Mouse (Mus musculus) liver, embryonic 14.5 days (tissue): ENCODE results near the gene Synpo2l. TPM values are rescaled to one million over a fixed set of nuclear protein-coding genes. Genes with fewer than 3 reads are reported as not detected.
A peak's percentile ranks its signal among the peaks of the same experiment; 100 is the strongest.

Source experiments
- ATAC-seq: fragments of 200-750 bp; cut with Nextera tagmentation; 2 replicates; pipeline ENCODE4 v1.8.0; 2017; ENCODE audit warnings: moderate number of reproducible peaks, mild to moderate bottlenecking, moderate library complexity; ENCODE audit not compliant: insufficient read depth
- DNase-seq, 3 experiments: peaks; one replicate each; pipeline ENCODE4 v3.0.0-alpha.2; 2012 to 2013; ENCODE audit warnings: low read depth in 3 of 3, low spot score in 3 of 3
- H3K27ac ChIP-seq: fragments of 300-500 bp; sonication (generic); 2 replicates; pipeline ENCODE4 v1.5.1; 2014; ENCODE audit warnings: moderate library complexity, mild to moderate bottlenecking, control low read depth, inconsistent platforms
- H3K27me3 ChIP-seq: fragments of 300-500 bp; sonication (generic); 2 replicates; pipeline ENCODE4 v1.6.1; 2014; ENCODE audit warnings: mild to moderate bottlenecking, low read length, moderate library complexity; ENCODE audit not compliant: control insufficient read depth, insufficient read depth
- H3K36me3 ChIP-seq: fragments of 300-500 bp; sonication (generic); replicated peaks from 2 replicates; pipeline ENCODE4 v1.6.1; 2014; ENCODE audit warnings: low read depth; ENCODE audit not compliant: control insufficient read depth, insufficient read depth
- H3K4me1 ChIP-seq, 2 experiments: fragments of 200-500 bp in 1 of 2; fragments of 300-500 bp in 1 of 2; sonication (generic) in 1 of 2; replicated peaks; 2 replicates each; pipeline ENCODE4 v1.6.1; 2012 to 2014; ENCODE audit warnings: antibody characterized with exemption in 1 of 2, inconsistent platforms in 1 of 2, low read length in 1 of 2; ENCODE audit not compliant: control insufficient read depth in 2 of 2, insufficient read depth in 2 of 2
- H3K4me2 ChIP-seq: fragments of 300-500 bp; sonication (generic); 2 replicates; pipeline ENCODE4 v1.6.1; 2014; ENCODE audit warnings: low read depth, mild to moderate bottlenecking, control low read depth, moderate library complexity
- H3K4me3 ChIP-seq, 2 experiments: fragments of 200-500 bp in 1 of 2; fragments of 300-500 bp in 1 of 2; sonication (generic) in 1 of 2; 2 replicates each; pipeline ENCODE4 v1.5.1; 2012 to 2014; ENCODE audit warnings: low read depth in 2 of 2, low read length in 2 of 2, mild to moderate bottlenecking in 2 of 2, control low read depth in 1 of 2, inconsistent platforms in 1 of 2, moderate library complexity in 1 of 2; ENCODE audit not compliant: insufficient read depth in 1 of 2
- H3K9ac ChIP-seq: fragments of 300-500 bp; sonication (generic); replicated peaks from 2 replicates; pipeline ENCODE4 v1.6.1; 2014; ENCODE audit warnings: mild to moderate bottlenecking, control low read depth, moderate library complexity
- H3K9me3 ChIP-seq: fragments of 300-500 bp; sonication (generic); 2 replicates; pipeline ENCODE4 v1.6.1; 2016; ENCODE audit warnings: low read length, mixed read lengths; ENCODE audit not compliant: control insufficient read depth
- CTCF ChIP-seq: IDR thresholded peaks from 2 replicates; pipeline ENCODE4 v1.5.1; 2016; ENCODE audit warnings: antibody characterized with exemption, low read depth, control low read depth
- EP300 ChIP-seq: IDR thresholded peaks from 2 replicates; pipeline ENCODE4 v1.6.1; 2016; ENCODE audit warnings: antibody characterized with exemption, low read depth
- WGBS: fragments of 180-500 bp; shearing (Covaris S2); extraction: QIAGEN DNeasy Blood & Tissue Kit; methylation state at CpG from one replicate; pipeline ENCODE4 v1.1.7; 2014; ENCODE audit not compliant: insufficient replicate concordance; 5-methylcytosine and 5-hydroxymethylcytosine counted together
- polyA plus RNA-seq, 2 experiments: library from polyadenylated mRNA; depleted of rRNA in 1 of 2; stranded (reverse) in 1 of 2; unstranded in 1 of 2; fragments of >200 nt; fragmentation: Nextera tagmentation in 1 of 2; extraction: Ambion mirVana in 1 of 2; gene quantifications; 2 replicates each; pipeline versions ENCODE4 v1.2.1 to v1.2.3; 2012 to 2014

The Synpo2l gene
- polyA plus RNA-seq, 2 experiments, result 0.02 TPM; not detected in 1

DNA sequence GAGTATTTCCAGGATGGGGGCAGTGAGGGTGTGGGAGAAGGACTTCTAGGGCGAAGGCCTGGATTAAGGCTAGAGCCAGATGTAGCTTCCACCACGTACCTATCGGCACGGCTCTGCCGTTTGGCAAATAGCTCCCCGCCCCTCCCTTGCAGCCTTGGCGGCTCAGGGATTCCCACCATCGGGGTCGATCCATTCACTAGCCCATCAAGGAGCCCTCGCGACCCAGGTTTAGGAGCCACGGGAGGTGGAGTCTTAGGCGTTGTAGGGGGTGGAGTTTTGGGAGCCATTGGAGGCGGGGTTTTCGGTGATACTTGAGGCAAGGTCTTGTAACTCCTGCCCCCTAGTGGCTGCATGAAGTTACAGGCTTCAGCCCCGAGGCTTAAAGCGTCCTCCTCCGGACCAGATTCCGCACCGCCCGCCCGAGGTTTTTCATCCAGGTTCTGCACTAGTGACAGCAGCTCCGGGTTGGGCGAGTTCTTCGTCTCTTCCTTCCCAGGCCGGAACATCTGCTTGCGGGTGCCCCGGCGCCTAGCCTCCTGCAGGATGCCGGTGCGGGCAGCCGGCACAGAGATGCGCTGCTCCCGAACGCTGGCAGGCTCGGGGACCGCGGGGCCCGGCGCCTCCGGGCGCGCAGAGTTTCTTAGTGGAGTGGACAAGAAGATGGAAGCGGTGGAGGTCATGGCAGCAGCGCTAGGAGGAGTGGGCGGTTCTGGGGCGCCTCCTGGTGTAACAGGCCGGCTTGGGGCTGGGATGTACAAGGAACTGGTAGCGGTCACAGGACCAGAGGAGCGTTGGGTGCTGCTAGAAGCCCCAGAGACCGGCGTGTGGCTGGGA, 7.1 kb downstream of the Synpo2l start:
- Histone ChIP-seq H3K4me1 (0 out of 4 replicates have a peak, but pooled peaks cover 0 to 2% of the 10 kb centered on the region in 2 experiments), H3K9me3 (no peaks in the 10 kb centered on the region), H3K27me3 (peaks cover 32% of the 10 kb centered on the region), H3K27ac (no peak overlapping the region), H3K9ac (peak overlapping the region; percentile 18), H3K4me3 (peak overlapping the region; percentile 48 to 61), H3K4me2 (peak overlapping the region; percentile 64), H3K36me3 (no peaks in the 10 kb centered on the region)
- ATAC-seq (peak; percentile 81), DNase-seq (peak; percentile 93)
- WGBS, result 2% methylated on average over 52 of the region's 52 CpGs
- no peak for TF ChIP-seq EP300
- peak; percentile 96 for TF ChIP-seq CTCF

DNA sequence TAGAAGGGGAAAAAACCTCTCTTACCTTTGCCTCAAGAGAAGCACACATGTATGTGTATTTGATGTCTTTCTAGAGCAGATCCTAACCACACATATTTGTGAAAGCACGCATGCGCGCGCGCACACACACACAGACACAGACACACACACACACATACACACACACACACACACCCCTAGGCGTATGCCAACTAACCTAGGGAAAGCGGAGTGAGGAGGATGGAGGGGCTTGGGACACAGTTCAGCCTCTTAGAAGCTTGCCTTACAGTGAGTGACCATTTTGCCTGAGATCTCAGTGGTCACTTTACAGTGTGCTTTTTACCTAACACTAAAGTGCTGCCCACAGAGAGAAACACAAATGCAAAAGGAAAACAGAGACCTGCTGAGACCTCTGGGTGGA, 8.5 kb downstream of the Synpo2l start:
- H3K36me3 ChIP-seq, result no peaks in the 10 kb centered on the region
- H3K9me3 ChIP-seq, result no peaks in the 10 kb centered on the region
- 90% methylated on average over 7 of the region's 7 CpGs for WGBS
- no peak overlapping the region for H3K4me3 ChIP-seq
- peaks cover 32% of the 10 kb centered on the region for H3K27me3 ChIP-seq
- ATAC-seq (no peak), DNase-seq (no peak)
- H3K9ac ChIP-seq, result no peak overlapping the region
- no peak overlapping the region for H3K27ac ChIP-seq
- no peak overlapping the region for H3K4me2 ChIP-seq
- 0 out of 4 replicates have a peak, but pooled peaks cover 0 to 2% of the 10 kb centered on the region in 2 experiments for H3K4me1 ChIP-seq
- TF ChIP-seq CTCF, result no peak
- TF ChIP-seq EP300, result no peak

DNA sequence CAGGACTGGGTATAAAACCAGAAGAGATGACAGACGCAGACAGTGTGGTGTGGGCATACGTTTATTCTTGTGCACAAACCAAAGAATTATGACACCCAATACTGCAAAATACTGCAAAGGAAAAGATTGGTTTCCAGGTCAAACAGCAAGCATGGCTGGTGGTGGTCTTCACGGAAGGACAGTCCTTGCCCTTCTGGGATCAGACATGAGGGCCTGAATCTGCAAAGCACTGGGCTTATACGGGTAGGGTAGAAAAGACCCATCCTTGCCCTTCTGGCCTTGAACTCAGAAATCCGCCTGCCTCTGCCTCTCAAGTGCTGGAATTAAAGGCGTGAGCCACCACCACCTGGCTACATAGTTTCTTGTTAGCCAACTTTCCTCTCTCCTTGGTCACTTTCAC, 9.3 kb downstream of the Synpo2l start:
- Histone ChIP-seq H3K4me2 (no peak overlapping the region), H3K36me3 (no peaks in the 10 kb centered on the region), H3K9ac (no peak overlapping the region), H3K27ac (no peak overlapping the region), H3K4me1 (0 out of 4 replicates have a peak, but pooled peaks cover 0 to 2% of the 10 kb centered on the region in 2 experiments), H3K27me3 (peaks cover 28% of the 10 kb centered on the region), H3K9me3 (no peaks in the 10 kb centered on the region), H3K4me3 (no peak overlapping the region)
- ATAC-seq (no peak), DNase-seq (no peak)
- no peak for TF ChIP-seq CTCF
- no peak for TF ChIP-seq EP300
- 71% methylated on average over 6 of the region's 6 CpGs for WGBS

DNA sequence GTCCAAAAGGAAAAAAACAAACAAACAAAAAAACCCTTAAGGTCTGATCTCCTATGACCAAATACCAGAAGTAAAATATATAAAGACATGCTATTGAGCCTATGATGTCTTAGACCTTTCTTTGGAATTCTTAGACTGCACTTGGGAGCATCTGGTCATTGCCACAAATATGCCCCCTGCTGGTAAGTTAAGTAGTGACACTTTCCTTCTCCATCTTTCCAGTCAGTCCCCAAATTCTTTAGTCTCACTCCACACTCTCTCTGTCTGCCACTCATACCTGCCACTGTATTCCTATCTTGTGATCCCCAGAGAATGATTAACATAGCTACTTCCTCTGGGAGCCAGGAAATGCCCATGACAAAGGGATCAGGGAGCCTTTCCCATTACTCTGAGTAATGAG, 9.8 kb downstream of the Synpo2l start:
- Histone ChIP-seq H3K36me3 (no peaks in the 10 kb centered on the region), H3K27ac (no peak overlapping the region), H3K9me3 (no peaks in the 10 kb centered on the region), H3K27me3 (peaks cover 23% of the 10 kb centered on the region), H3K4me1 (0 out of 4 replicates have a peak, but pooled peaks cover 0 to 2% of the 10 kb centered on the region in 2 experiments), H3K4me2 (no peak overlapping the region), H3K4me3 (no peak overlapping the region), H3K9ac (no peak overlapping the region)
- TF ChIP-seq EP300 (no peak), CTCF (peak; percentile 75)
- DNase-seq (no peak), ATAC-seq (no peak)

DNA sequence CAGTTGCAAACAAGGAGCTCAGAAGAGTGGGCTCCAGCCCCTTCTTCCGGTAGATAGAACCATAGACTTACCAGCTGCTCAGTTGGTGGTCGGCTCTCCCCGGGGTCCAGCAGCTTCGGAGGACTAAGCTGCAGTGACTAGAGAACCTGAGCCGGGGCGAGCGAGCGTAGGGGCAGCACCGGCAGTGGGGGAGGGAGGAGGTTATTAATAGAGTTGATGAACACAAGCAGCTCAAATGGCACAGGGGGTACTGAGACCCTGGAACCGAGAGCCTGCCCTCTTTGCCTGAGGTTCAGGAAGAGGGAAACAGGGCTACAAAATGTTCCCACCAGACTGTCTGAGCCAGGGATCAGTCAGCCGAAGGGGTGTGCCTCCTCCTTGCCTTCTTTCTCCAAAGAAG, 11.8 kb downstream of the Synpo2l start, which contains the start of gene Myoz1:
TSS of gene Myoz1 (minus strand) at position 180 of the 400 bp plus-strand sequence.
- no peak for TF ChIP-seq CTCF
- no peak for TF ChIP-seq EP300
- H3K9me3 ChIP-seq, result no peaks in the 10 kb centered on the region
- DNase-seq (no peak), ATAC-seq (no peak)
- no peak within 1 kb of the TSS for H3K4me2 ChIP-seq
- 0 out of 4 replicates have a peak, but pooled peaks cover 0 to 2% of the 10 kb centered on the region in 2 experiments for H3K4me1 ChIP-seq
- no peak within 1 kb of the TSS for H3K4me3 ChIP-seq
- no peak within 1 kb of the TSS for H3K27ac ChIP-seq
- peaks cover 3% of the 10 kb centered on the region for H3K27me3 ChIP-seq
- no peak within 1 kb of the TSS for H3K9ac ChIP-seq
- WGBS, result 57% methylated on average over 11 of the region's 11 CpGs
- no peaks in the 10 kb centered on the region for H3K36me3 ChIP-seq
